Mouse (Mus musculus): ENCODE results near the gene Styxl1.

DNA sequence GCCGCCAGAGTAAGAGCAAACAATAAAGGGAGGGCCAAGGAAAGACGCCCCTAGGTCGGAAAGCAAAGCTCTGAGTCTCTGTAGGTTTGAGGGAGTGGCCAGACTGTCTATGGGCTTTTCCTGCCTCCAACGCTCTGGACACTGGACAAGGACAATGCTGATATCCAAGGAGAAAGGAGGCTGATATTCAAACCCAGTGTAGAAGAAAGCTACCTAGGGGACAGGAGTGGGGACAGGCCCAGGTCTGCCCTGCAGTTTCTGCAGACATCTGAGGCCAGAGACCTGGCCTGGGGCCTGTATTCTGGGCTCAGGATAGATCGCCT, 16.6 kb upstream of the Styxl1 start:
- TF ChIP-seq CTCF (IDR thresholded peaks at IDR 0.05; ENCODE audit: borderline replicate concordance, control insufficient read depth, extremely low read depth, insufficient read depth, low read length, poor library complexity), result no peak
- TF ChIP-seq POLR2A (IDR thresholded peaks at IDR 0.05; ENCODE audit: control insufficient read depth, extremely low read depth, insufficient read depth, low read length, poor library complexity), result no peak

Measured in thymus, adult 2 months (tissue).